Mouse (Mus musculus) forebrain, postnatal 0 days (tissue): ENCODE results near the gene Arl15. TPM values are rescaled to one million over a fixed set of nuclear protein-coding genes. Genes with fewer than 3 reads are reported as not detected.

Experiments used
- ATAC-seq: fragments of 200-750 bp; cut with Nextera tagmentation; 2 replicates; pipeline ENCODE4 v1.8.0; 2017; ENCODE audit warnings: mild to moderate bottlenecking, moderate library complexity
- DNase-seq: peaks from one replicate; pipeline ENCODE4 v3.0.0-alpha.2; 2015
- H3K27ac ChIP-seq: fragments of 300-500 bp; sonication (generic); 2 replicates; pipeline ENCODE4 v1.5.1; 2014; ENCODE audit warnings: low read depth, mild to moderate bottlenecking, antibody characterized with exemption, low read length, moderate library complexity, mixed read lengths
- H3K27me3 ChIP-seq: fragments of 300-500 bp; sonication (generic); 2 replicates; pipeline ENCODE4 v1.6.1; 2014; ENCODE audit warnings: mild to moderate bottlenecking, low read length, mixed read lengths; ENCODE audit not compliant: insufficient read depth
- H3K36me3 ChIP-seq: fragments of 300-500 bp; sonication (generic); 2 replicates; pipeline ENCODE4 v1.6.1; 2014; ENCODE audit warnings: mild to moderate bottlenecking, moderate library complexity; ENCODE audit not compliant: insufficient read depth
- H3K4me1 ChIP-seq: fragments of 300-500 bp; sonication (generic); 2 replicates; pipeline ENCODE4 v1.6.1; 2014; ENCODE audit warnings: antibody characterized with exemption; ENCODE audit not compliant: insufficient read depth
- H3K4me2 ChIP-seq: fragments of 300-500 bp; sonication (generic); 2 replicates; pipeline ENCODE4 v1.6.1; 2014; ENCODE audit warnings: low read depth, mild to moderate bottlenecking, moderate library complexity
- H3K4me3 ChIP-seq: fragments of 300-500 bp; sonication (generic); 2 replicates; pipeline ENCODE4 v1.5.1; 2014; ENCODE audit warnings: low read depth, low read length, mixed read lengths
- H3K9ac ChIP-seq: fragments of 300-500 bp; sonication (generic); 2 replicates; pipeline ENCODE4 v1.6.1; 2014; ENCODE audit warnings: mild to moderate bottlenecking
- H3K9me3 ChIP-seq: fragments of 300-500 bp; sonication (generic); 2 replicates; pipeline ENCODE4 v1.6.1; 2016; ENCODE audit warnings: low read length
- CTCF ChIP-seq: sonication (generic); IDR thresholded peaks from 2 replicates; pipeline ENCODE4 v1.5.1; 2016; ENCODE audit warnings: antibody characterized with exemption, control low read depth, low read depth
- WGBS: fragments of 180-500 bp; shearing (Covaris S2); extraction: QIAGEN DNeasy Blood & Tissue Kit; methylation state at CpG from one replicate; pipeline ENCODE4 v1.1.7; 2014; 5-methylcytosine and 5-hydroxymethylcytosine counted together
- polyA plus RNA-seq: library from polyadenylated mRNA; unstranded; fragments of >200 nt; fragmentation: Nextera tagmentation; extraction: Ambion mirVana; gene quantifications from 2 replicates; pipeline ENCODE4 v1.2.1, GENCODE M21; 2015
- total RNA-seq: library from RNA; depleted of rRNA; stranded (reverse); fragments of >200 nt; gene quantifications from 2 replicates; pipeline ENCODE4 v1.2.3, GENCODE M21; 2014

Arl15 gene
- total and polyA plus RNA-seq, 2 experiments from 2014 or later = 18.5 to 44.0 TPM

DNA sequence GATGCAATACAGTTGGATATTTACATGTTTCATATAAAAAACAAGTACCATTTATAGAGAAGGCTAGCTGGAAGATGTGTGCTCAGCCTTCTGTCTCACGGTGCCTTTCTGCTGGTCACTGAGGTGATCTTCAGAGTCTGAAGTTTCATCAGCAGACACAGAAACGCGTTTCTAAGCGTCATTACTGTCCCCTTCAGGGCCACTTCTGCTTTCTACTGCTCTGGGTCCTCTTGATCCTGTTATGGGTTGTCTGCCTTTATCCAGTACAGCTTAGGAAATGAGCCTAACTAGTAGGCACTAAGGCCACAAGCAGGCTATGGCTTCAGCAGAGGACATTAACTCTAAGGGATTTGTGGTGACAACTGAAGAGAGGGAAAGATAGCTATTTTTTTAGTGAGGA, 5.9 kb downstream of the Arl15 start:
- DNase-seq (no peak), ATAC-seq (no peak)
- Histone ChIP-seq H3K4me1 (peaks cover 18% of the 10 kb centered on the region), H3K9ac (no peak overlapping the region), H3K27me3 (no peaks in the 10 kb centered on the region), H3K27ac (no peak overlapping the region), H3K4me3 (no peak overlapping the region), H3K36me3 (no peaks in the 10 kb centered on the region), H3K9me3 (no peaks in the 10 kb centered on the region), H3K4me2 (no peak overlapping the region)
- no peak for TF ChIP-seq CTCF
- 96% methylated on average over 4 of the region's 4 CpGs for WGBS

DNA sequence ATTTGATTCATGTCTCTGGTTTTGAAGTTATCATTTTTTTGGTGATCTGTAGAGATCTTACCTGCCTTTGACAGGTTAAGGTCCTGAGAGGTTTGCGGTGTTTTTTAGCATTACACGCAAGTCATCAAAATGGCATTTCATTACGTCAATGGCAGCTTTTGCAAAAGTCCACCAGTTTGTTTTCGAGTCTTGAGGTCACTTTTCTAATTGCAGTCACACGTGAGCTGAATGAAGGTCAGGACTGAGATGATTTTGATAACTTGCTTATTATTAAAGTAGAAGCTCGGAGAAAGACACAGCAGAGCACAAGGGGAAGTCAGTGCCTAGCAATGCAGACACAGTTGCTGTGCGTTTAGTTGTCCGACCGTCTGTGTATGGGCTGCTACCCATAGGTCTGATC, 8.3 kb downstream of the Arl15 start:
- Histone ChIP-seq H3K27ac (no peak overlapping the region), H3K36me3 (no peaks in the 10 kb centered on the region), H3K9me3 (no peaks in the 10 kb centered on the region), H3K4me2 (no peak overlapping the region), H3K27me3 (no peaks in the 10 kb centered on the region), H3K4me1 (no peaks in the 10 kb centered on the region), H3K9ac (no peak overlapping the region), H3K4me3 (no peak overlapping the region)
- ATAC-seq (no peak), DNase-seq (no peak)
- TF ChIP-seq CTCF = no peak
- 87% methylated on average over 9 of the region's 9 CpGs for WGBS

- H3K4me3 ChIP-seq = no peak overlapping the region
- 96% methylated on average over 2 of the region's 2 CpGs for WGBS
- H3K4me1 ChIP-seq = 0 out of 2 replicates have a peak, but pooled peaks cover 4% of the 10 kb centered on the region
- no peaks in the 10 kb centered on the region for H3K36me3 ChIP-seq
- H3K4me2 ChIP-seq = no peak overlapping the region
- no peak for DNase-seq
- H3K27ac ChIP-seq = no peak overlapping the region
- ATAC-seq = no peak
- no peaks in the 10 kb centered on the region for H3K27me3 ChIP-seq
- H3K9me3 ChIP-seq = no peaks in the 10 kb centered on the region
- no peak overlapping the region for H3K9ac ChIP-seq
- TF ChIP-seq CTCF = no peak
Observed at GRCm38 (mm10) chr13:113811141-113811540, 16.8 kb downstream of the Arl15 start.

DNA sequence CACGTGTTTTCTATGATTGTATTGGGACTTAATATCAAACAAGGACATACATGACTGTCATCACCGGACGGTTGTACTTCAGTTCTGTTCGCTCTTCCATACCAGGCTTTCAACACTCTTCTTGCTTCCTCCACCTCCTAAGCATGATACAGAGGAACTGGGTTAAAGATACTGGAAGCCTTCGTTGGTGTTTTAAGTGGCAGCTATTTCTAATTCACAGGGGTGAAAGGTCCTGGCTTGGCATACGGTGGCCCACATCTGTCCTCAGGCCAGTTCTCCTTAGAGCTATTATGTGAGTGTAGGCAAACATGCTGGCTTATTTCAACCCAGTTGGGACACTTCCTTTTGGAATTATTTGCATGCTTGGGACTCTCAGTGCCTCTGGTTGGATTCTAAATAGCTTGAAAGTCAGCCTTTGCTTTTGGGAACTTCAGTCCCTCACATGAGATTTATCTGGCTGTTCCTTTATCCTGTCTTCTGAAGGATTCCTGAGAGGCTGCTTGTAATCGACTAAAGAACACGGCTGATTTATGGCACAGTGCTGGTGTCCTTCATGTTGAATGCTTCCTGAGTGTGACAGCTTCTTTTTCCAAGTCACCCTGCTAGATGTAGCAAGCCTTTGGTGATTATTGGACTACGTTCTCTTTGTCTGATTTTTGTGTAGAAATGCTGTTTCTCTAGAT, 17.7 kb downstream of the Arl15 start:
- Histone ChIP-seq H3K36me3 (no peaks in the 10 kb centered on the region), H3K27ac (no peak overlapping the region), H3K9ac (no peak overlapping the region), H3K4me1 (0 out of 2 replicates have a peak, but pooled peaks cover 4% of the 10 kb centered on the region), H3K4me3 (no peak overlapping the region), H3K27me3 (no peaks in the 10 kb centered on the region), H3K9me3 (no peaks in the 10 kb centered on the region), H3K4me2 (no peak overlapping the region)
- DNase-seq = no peak
- WGBS = 70% methylated on average over 9 of the region's 9 CpGs
- ATAC-seq = no peak
- no peak for TF ChIP-seq CTCF

DNA sequence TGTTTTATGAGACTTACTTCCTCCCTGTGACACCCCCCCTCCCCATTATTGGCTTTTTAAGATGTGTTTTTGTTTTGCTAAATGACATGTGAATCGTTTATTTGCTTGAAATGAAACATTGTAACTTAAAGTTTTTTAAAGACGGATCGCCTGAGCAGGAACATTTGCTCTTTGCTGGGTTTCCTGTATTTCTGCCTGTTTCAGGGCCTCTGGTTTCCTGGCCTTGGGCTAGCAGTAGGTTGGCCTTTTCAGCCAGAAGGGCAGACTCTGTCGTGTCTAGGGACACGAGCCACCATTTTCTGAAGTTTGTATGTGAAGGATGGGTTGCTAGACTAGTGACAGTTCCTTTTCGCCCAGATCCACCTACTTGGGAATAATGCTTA, 18.3 kb downstream of the Arl15 start:
- H3K9me3 ChIP-seq = no peaks in the 10 kb centered on the region

GRCm38 (mm10) chr13:113814121-113814520, 19.8 kb downstream of the Arl15 start:
- H3K4me3 ChIP-seq = no peak overlapping the region
- no peak for TF ChIP-seq CTCF
- DNase-seq (no peak), ATAC-seq (no peak)
- 62% methylated on average over 8 of the region's 8 CpGs for WGBS
- H3K9ac ChIP-seq = no peak overlapping the region
- H3K4me2 ChIP-seq = no peak overlapping the region
- no peaks in the 10 kb centered on the region for H3K36me3 ChIP-seq
- H3K27ac ChIP-seq = no peak overlapping the region
- 0 out of 2 replicates have a peak, but pooled peaks cover 4% of the 10 kb centered on the region for H3K4me1 ChIP-seq
- H3K27me3 ChIP-seq = no peaks in the 10 kb centered on the region
- no peaks in the 10 kb centered on the region for H3K9me3 ChIP-seq

More for the DNA sequence above, 18.3 kb downstream of the Arl15 start:
- Histone ChIP-seq H3K4me2 (no peak overlapping the region), H3K4me1 (0 out of 2 replicates have a peak, but pooled peaks cover 4% of the 10 kb centered on the region), H3K9ac (no peak overlapping the region), H3K4me3 (no peak overlapping the region), H3K36me3 (no peaks in the 10 kb centered on the region), H3K27ac (no peak overlapping the region), H3K27me3 (no peaks in the 10 kb centered on the region)
- no peak for TF ChIP-seq CTCF
- no peak for ATAC-seq
- WGBS = 84% methylated on average over 6 of the region's 6 CpGs
- no peak for DNase-seq

DNA sequence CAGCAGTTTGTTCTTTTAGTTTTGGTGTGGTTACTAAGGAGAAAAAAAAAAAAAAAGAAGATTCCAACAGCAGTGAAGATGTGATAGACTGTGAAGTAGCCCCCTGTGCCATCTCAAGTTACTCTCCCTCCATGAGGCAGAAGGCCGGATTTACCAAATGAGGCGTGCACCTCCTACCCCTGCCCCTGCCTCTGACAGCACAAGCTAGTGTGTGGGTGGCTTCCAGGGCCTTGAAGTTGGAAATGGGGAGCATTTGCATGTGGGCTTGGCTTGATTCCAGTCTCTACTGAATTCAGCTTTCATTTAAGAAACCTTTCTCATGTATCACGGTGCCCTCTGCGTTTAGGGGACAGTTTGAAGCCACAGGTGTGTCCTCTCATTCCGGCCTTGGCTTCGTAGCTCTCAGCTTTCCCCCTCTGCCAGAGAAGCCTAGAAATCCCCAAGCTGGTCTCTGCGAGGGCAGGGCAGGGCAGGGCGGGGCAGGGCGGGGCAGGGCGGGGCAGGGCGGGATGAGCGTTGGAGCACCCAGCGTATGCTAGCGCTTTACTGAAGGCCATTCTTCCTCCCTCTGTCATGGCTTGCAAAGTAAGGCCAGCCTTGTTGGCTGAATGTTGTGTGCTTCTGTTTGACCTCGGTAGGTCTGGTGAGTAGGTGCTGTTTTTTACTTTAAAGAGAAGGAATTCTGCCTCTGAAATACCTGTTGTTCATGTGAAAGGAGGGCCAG, 21.6 kb downstream of the Arl15 start:
- DNase-seq (no peak), ATAC-seq (no peak)
- H3K27me3 ChIP-seq = no peaks in the 10 kb centered on the region
- no peak overlapping the region for H3K27ac ChIP-seq
- no peaks in the 10 kb centered on the region for H3K36me3 ChIP-seq
- TF ChIP-seq CTCF = no peak
- no peaks in the 10 kb centered on the region for H3K9me3 ChIP-seq
- H3K4me2 ChIP-seq = no peak overlapping the region
- 38% methylated on average over 15 of the region's 15 CpGs for WGBS
- 0 out of 2 replicates have a peak, but pooled peaks cover 4% of the 10 kb centered on the region for H3K4me1 ChIP-seq
- H3K9ac ChIP-seq = no peak overlapping the region
- H3K4me3 ChIP-seq = no peak overlapping the region
